Mouse (Mus musculus) yolk sac, embryonic 10.5 days (tissue): Measurements from ENCODE around the gene Kcnj14.

ENCODE experiments used
- DNase-seq: peaks from one replicate; pipeline ENCODE4 v3.0.0-alpha.2; 2017; ENCODE audit warnings: low spot score

Kcnj14 gene

DNA sequence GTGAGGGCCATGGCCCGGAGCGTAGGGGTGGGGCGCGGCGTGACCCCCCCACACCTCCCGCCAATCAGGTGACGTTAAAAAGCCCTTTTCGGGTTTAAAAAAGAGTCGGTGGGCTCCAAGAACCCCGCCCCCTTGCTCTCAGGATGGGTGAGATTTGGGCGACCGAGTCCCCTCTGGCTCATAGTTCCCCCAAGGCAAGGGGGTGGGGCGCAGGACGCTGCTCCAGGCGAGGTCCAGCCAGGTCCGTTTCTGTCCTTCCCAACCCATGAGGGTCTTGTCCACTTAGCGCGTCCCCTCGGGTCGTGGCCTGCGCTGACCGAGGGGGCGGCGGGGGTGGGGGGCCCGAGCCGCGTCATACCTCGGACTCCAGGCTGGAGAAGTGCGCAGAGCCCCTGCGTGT, 7.8 kb upstream of the Kcnj14 start:
- DNase-seq = no peak

DNA sequence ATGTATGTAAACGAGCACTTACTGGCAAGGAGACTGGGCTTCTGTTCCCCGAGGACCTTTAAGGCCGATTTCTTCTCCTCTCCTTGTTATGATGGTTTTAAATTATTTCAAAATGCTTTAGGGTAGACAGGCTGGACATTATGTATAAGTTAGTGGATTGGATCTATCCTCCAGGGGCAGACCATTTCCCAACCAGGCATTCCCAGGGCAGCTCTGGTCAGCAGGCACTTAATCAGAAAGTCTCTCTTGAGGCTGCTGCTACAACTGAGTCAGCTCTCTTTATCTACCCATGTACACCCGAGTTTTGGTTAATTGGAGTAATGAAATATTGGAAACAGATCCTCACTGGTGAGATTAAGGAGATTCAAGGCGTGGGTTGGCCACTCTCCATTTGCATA, 6.5 kb upstream of the Kcnj14 start:
- DNase-seq = no peak

DNA sequence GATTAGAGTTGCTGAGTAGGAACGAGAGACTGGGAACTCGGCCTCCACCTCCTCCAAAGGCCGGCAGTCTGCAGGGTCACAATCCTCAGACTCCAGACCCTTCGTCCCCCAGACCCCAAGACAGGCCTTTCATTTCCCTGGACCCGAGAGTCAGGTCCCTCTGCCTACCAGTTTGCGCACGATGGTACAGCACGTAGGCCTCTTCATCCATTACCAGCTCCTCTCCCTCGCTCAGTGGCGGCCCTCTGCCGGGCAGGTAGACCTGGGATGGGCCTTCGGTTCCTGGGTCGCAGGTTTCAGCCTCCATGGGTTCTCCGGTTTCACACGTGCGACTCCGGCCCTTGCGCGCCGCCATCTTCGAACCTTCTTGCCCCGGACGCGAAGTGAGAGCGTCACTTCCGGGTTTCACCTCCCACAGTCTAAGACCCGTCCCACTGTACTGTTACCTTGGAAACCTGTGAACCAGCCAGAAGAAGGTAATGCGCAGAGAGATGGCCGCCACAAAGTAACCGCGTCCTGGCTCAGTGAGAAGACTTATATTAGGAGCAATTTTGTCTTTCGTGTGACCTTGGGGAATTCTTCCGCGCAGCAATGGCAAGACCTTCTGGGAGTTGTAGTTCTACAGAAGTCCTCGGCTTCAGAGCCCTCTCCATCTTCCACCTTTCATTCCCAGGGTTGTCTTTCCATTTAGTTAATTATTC, 6.0 kb upstream of the Kcnj14 start, which contains the start of gene Grwd1:
TSS of gene Grwd1 (minus strand) at position 518 of the 701 bp plus-strand sequence.
- DNase-seq = peak; percentile 92

DNA sequence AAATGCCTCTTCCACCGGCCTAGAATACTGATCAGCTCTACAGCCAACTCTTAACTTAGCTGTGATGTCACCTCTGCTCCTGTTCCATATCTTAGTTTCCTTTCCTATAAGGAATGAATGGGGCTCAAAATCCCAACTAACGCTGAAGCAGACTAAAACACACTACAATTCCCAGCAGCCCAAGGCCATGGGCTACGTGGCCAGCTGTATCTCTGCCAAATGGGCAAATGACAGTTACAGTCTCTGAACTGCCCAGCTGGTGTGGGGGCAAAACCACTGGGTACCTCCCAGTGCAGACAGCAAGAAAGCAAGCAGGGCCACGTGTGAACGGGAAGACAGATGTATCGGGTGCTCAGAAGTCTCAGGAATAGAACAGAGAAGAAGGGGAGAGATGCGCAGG, 2.0 kb upstream of the Kcnj14 start:
- no peak for DNase-seq

DNA sequence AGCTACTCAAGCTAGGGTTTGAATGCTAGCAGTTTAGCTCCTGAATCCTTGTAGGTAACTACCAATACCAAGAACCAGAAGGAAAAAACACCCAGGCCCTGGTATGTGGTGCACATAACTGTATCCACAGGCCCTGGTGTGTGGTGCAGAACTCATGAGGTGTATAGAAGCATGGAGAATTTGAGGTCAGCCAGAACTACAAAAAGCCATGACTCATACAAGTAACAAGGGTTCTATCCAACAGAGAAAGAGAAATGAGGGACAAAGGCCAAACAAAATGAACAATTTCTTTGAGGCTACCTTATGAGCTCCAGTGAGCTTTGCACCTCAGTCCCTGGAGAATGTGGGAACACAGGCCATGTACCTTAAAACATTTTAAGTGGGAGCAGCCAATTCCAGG, 3.7 kb downstream of the Kcnj14 start:
- no peak for DNase-seq

DNA sequence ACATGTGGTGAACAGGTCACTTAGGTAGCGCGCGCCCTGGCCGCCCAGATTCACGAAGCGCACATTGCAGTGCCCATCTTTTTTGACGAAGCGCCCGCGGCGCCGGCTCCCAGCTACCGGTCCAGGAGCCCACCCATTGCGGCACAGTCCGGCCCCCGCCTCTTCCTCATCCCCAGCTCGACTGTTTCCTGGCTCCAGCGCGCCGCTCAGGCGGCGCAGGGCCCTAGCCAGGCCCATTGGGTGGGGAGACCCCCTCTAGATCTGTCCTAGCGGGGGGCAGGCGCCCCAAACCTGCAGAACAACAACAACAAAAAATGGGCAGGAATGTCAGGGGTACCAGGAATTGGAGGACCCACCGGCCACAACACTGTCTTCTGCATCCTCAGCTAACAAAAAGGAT, 4.7 kb downstream of the Kcnj14 start:
- DNase-seq = no peak

DNA sequence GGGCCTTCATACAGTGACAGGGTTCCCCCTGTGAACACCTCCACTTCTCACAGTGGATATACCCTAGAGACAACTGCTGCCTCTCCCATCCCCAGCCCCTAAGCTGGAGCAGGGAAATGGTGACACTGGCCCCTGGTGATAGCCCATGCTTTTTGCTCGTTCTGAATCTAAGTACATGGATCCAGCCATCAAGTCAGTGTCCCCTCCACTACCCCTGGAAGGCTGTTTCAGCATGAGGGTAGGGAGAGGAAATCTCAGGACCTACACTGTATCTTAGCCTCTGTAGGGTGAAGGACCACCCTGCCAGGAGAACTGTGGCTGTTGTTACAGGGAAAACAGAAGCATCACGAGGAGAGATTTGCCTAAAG, 8.6 kb downstream of the Kcnj14 start:
- DNase-seq = no peak

DNA sequence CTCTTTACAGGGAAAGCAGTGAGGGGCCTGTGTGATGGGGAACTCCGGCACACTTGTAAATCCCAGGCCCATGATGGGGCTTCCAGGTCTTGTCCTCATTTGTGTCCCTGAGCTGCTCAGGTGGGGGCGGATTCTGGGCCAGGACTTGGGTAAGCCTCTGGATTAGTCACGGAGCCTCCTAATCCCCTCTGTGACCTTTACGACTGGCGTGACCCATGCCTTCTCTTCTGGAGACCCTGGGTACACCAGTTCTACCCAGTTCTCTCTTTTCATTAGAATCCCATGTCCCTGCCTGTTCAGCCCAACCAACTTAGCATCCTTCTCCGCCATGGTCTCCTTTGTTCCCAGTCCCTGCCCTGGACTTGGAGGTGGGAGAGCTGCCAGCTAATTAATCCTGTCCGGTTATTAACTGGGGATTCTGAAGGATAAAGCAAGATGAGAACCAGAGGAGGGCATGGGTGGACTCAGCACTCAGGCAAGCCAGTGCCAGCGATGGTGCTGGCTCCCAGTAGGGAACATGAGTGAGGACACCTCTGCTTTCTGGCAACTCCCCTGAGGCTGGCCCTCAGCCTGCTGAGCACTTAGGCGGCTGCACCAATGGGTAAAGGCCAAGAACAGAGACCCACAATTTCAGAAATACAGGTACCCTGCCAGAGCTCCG, 9.1 kb downstream of the Kcnj14 start:
- no peak for DNase-seq

DNA sequence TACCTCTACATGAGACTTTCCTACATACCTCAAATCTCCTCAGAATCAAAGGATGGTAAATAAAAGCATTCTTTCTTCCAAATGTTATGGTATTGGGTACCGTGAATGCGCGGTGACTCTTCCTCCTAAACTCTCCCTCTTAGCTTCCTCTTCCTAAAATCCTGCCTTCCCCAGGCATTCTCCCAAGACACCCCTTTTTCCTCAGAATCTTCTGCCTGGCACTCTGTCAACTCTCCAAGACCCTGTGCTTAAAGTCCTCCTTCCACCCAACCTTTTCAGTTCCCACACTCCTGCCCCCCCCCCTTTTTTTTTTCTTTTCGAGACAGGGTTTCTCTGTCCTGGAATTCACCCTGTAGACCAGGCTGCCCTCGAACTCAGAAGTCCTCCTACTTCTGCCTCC, 9.7 kb downstream of the Kcnj14 start:
- DNase-seq = no peak

DNA sequence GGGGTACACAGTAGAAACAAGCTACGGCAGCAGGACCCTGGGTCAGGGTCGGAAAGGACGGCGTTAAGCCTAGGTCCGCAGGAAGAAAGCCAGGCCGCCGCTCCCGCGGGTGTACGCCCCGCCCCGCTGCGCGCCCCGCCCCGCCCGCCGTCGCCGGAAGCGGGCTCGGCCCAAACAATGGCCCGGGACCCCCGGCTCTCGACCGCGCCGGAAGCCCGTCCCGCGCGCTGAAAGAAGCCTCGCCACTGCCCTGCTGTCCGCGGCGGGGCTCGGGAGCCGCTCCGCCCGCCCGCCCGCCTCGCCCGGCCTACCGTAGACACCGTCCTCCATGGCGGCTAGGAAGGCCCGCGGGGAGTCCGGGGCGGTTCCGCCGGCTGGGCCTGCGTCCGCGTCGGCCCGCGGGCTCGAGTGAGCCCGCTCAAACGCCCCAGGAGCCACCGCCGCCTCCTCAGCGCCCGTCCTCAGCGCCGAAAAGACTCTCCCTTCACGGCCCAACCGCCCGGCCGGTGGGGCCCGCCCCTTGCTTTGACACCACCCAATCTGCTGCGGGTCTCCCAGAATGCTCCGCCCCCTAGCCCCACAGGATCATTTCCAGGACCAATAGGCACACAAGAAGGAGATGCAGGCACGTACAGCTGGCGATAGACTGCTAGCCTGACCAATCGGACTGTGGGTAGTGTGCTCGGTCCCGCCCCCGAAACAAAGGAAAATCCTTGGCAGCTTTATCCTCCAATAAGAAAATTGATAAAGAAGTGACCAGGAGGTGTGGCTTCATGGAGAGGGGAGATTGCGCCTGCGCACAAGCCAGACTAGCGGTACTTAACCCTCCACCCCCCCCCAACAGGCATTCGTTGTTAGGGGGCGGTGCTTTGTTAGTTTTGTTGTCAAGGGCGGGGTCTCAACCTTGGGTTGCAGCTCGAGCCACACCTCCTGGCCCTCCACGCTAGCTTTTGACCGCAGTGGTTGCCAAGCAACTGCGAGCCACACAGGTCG, 10.5 kb downstream of the Kcnj14 start, which contains the start of gene Cyth2:
TSS of gene Cyth2 (minus strand) at position 795 of the 993 bp plus-strand sequence.
- DNase-seq = peak; percentile 99

DNA sequence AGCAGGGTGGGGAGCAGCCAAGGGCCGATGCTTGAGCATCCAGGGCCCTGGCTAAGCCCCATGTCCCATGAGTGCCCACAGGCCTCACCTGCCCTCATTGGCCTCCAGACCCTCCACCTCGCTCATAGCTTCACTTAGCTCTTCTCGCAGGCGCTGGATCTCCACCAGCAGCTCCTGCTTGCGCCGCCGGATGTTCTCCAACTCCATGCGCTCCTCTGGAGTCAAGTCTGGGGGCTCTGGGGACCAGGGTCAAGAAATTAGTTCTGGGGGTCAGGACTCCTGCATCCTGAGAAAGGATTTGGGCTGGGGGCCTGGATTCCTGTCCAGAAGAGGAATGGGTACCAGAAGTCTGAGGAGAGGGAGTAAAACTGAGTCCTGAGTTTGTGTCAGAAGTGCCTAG, 11.7 kb downstream of the Kcnj14 start:
- no peak for DNase-seq

DNA sequence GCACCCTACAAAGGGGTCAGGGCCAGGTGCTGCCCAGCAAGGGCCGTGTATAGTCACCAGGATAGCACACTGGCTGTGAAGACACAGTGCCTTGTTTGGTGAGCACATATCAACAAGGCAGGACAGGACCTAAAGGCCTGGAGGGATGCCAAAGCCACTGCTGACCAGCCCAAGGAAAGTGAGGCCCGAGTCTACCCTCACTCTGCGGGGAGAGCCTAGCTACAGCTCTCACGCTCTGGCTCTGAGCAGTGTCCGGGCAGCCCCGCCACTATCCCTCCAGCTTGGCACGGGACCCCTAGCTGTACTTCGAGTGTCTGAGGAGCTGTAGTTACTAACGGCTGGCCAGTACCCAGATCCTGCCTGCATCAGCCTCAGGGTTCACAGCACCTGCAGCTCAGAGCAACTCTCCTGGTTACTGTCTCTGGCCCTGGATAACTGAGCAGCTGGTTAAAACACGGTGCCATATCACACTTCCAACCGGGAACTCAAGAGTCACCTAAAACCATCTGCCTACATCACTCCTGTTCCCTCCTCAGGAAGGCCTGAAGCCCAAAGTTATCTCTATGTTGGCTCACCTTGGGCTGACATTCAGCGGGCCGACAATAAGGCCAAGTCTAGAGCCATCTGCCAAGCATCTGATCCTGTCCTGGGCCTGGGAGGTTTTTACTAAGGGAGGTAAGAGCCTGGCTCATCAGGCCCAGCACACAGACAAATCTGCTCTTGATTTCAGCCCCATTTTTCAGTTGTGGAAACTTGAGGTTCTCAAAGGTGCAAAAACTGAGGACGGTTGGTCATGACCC, 15.1 kb downstream of the Kcnj14 start:
- no peak for DNase-seq

DNA sequence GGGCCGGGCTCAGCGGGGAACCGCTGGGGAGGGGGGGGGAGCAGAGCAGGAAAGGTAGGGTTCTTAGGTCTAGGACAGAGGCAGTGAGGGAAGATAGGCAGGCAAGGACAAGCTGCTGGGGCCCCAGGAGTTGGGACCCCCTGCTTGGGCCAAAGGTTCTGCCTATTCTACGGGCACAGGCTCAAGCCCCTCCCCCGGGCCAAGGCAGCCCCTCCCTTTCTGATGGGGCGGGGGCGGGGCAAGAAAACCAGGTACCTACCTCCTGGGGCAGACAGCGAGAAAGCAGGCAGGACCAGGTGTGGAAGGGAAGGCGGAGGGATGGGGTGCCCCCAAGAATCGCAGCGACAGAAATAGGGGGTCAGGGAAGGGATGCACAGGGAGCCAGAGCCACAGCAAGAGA, 16.1 kb downstream of the Kcnj14 start:
- DNase-seq = no peak

DNA sequence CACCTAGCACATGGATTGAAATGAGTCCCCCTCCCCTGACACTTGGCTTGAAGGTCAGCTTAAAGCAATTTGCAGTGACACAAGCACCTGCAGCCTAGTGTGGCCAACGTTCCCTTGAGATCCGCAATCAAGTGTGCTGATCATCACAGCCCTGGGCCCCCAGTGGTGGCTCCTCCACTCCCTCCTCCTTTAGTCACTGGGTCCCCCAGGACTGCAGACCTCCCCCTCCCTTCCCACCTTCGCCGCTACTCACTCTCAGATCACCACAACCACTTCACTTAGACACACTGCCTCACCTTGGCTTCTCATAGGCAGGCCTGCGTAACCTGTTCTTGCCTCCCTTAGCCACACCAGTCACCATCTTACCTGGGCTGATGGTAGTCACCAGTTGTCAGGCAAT, 18.6 kb downstream of the Kcnj14 start:
- DNase-seq = no peak

DNA sequence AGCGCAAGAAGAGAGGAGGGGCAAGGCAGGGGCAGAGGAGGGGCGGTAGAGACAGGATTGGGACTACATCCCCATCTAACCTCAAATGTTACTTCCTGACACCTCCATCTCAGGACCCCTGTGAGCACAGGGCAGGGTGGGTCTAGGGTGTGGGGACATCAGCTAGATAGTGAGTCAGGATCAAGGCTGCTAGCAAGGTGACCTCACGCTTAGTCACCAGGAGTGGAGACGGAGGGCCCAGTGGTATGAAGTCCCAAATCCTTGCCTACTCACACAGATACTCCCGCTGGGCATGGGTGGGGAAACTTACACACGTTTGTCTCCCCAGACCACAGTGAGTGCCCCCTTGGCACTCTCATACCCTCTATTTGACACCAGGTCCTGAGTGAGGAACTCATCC, 22.0 kb downstream of the Kcnj14 start:
- DNase-seq = no peak

DNA sequence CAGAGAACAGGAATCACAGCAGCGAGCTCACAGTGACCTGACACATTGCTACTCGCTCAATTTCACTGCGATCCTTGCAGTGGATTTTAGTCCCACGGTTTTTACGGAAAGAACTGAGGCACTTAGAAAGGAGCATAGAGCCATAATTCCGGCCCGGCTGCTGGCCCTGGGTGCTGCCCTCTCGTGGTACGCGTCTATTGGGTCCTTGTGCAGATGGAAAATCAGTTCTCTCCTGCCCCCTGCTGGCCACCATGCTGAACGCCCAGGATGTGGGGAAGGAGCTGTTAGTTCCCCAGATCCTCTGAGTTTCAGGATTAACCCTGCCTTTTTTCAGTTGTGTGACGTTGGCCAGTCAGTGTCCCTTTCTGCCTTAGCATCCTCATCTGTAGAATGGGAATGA, 23.2 kb downstream of the Kcnj14 start:
- DNase-seq = peak; percentile 83

DNA sequence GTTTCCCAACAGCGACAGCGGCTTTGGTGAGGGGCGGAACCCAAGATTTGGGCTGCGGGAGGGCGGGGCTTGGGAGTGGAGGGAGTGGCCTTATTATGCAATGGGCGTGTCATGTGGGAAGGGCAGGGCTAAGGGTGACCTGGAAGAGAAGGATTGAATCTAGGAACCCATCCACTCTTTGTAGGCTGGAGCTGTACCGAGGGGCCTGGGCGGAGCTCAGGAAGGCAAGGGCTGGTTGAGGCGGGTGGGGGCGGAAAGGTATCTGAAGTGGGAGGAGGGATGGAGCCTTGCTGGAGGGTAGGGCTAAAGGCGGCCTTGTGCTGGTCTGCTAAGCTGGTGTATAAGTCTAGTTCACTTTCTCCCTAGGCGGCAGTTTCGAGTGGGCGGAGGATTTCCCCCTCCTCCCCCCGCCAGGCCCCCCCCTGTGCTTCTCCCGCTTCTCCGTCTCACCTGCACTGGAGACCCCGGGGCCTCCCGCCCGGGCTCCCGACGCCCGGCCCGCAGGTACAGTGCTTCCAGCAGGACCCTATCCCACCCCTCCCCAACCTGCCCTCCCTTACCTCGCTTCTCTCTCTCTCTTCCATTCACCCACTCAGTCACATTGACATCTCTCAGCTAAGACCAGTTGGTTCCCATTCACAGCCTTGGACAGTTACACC, 23.9 kb downstream of the Kcnj14 start:
- DNase-seq = peak; percentile 48

DNA sequence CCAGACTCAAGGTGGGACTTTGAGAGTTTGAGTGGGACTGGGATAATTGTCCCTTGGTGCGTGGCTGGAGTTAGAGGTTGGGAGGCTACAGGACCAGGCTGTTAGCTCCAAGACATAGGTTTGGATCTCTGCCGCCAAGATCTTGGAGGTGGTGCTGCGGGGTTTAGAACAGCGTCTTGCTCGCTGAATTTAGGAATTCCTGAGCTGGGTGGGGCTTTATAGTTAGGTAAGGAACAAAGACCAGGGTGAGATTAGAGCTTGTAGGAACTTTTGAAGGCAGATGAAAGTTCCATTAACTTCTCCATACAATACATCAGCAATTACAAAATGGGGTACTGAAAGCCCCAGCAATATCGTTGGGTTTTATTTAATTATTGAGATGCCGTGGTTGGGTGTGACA, 24.6 kb downstream of the Kcnj14 start:
- DNase-seq = no peak

DNA sequence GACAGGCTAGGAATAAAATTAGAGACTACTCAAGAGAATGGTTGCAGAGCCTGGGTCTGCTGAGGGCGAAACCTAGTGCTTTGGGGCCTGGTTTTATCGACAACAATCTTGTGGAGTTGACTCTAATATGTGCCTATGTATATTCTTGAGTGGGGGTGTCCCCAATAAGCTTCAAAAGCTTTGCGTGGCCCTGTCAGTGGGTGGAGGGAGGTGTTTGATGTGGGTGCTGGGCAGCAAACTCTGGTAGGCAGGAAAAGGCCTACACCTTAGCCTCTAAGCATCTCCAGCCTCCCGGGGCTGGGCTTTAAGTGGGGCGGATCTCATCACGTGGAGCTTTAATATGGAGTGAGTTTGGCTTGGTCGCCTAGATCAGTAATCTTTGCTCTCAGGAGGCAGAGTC, 25.7 kb downstream of the Kcnj14 start:
- no peak for DNase-seq

DNA sequence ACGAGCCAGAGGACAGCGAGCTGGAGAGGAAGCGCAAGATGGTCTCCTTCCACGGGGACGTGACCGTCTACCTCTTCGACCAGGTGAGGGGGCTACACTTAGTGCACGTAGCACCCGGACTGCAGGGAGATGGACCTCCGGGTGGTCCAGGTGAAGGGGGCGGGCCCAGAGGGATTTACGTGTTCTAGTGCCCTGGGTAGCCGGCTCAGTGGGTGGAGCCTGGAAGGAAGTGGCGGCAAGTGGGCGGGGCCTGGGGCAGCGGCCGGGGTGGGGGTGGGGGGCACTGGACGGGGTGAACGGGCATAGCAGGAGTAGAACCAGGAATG, 26.1 kb downstream of the Kcnj14 start:
- peak; percentile 56 for DNase-seq
